Mouse (Mus musculus) embryonic facial prominence, embryonic 13.5 days (tissue): ENCODE results near the gene Smtnl1. TPM values are rescaled to one million over a fixed set of nuclear protein-coding genes. Genes with fewer than 3 reads are reported as not detected.

Experiments
- ATAC-seq: fragments of 200-750 bp; cut with Nextera tagmentation; 2 replicates; pipeline ENCODE4 v1.8.0; 2017; ENCODE audit warnings: low read depth; ENCODE audit not compliant: insufficient number of reproducible peaks, insufficient read depth, low FRiP score, low TSS enrichment
- H3K27ac ChIP-seq: fragments of 300-500 bp; sonication (generic); 2 replicates; pipeline ENCODE4 v1.5.1; 2015; ENCODE audit warnings: moderate library complexity, mild to moderate bottlenecking, inconsistent platforms
- H3K27me3 ChIP-seq: fragments of 300-500 bp; sonication (generic); 2 replicates; pipeline ENCODE4 v1.6.1; 2015; ENCODE audit warnings: mild to moderate bottlenecking, inconsistent platforms
- H3K36me3 ChIP-seq: fragments of 300-500 bp; sonication (generic); 2 replicates; pipeline ENCODE4 v1.6.1; 2015; ENCODE audit warnings: mild to moderate bottlenecking, inconsistent platforms
- H3K4me1 ChIP-seq: fragments of 300-500 bp; sonication (generic); 2 replicates; pipeline ENCODE4 v1.6.1; 2015; ENCODE audit warnings: inconsistent platforms
- H3K4me2 ChIP-seq: fragments of 300-500 bp; sonication (generic); 2 replicates; pipeline ENCODE4 v1.6.1; 2015; ENCODE audit warnings: moderate library complexity, mild to moderate bottlenecking, inconsistent platforms
- H3K4me3 ChIP-seq: fragments of 300-500 bp; sonication (generic); 2 replicates; pipeline ENCODE4 v1.5.1; 2015; ENCODE audit warnings: mild to moderate bottlenecking, inconsistent platforms
- H3K9ac ChIP-seq: fragments of 300-500 bp; sonication (generic); 2 replicates; pipeline ENCODE4 v1.6.1; 2015; ENCODE audit warnings: mild to moderate bottlenecking, inconsistent platforms
- H3K9me3 ChIP-seq: fragments of 300-500 bp; sonication (generic); 2 replicates; pipeline ENCODE4 v1.6.1; 2016; ENCODE audit warnings: inconsistent platforms
- WGBS: fragments of 180-500 bp; shearing (Covaris S2); methylation state at CpG from one replicate; pipeline ENCODE4 v1.1.7; 2015; ENCODE audit warnings: mixed read lengths; 5-methylcytosine and 5-hydroxymethylcytosine counted together
- polyA plus RNA-seq: library from polyadenylated mRNA; unstranded; fragments of >200 nt; fragmentation: Nextera tagmentation; extraction: Ambion mirVana; gene quantifications from 2 replicates; pipeline ENCODE4 v1.2.1, GENCODE M21; 2015

The Smtnl1 gene
- polyA plus RNA-seq, result 0.18 TPM in 1 of 2 replicates, not detected in the other

DNA sequence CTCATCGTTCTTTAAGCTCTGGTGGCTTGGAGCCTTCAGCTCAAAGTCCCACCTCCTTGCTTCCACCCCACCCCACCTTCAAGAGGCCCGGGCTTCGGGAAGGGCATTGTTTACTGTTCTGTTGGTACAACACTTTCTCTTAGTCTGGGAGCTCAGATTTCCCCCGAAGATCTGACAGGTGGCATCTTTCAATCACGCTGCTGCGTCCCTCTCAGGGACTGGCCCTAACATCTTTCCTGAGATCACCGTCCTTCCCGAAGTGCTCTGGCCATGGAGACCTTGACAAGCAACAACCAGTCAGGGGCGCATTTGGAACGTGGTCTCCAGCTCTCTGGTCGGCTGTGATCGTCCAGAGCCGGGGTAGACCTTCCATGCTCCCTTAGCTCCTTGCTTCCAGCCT is at the start of gene Smtnl1:
TSS of gene Smtnl1 (minus strand) at position 101 of the 400 bp plus-strand sequence.
- H3K4me2 ChIP-seq, result no peak within 1 kb of the TSS; the same call in 1 of the 2 replicates
- no peak within 1 kb of the TSS for H3K9ac ChIP-seq
- H3K27ac ChIP-seq, result 0 out of 2 replicates have a peak within 1 kb of the TSS, but pooled peaks have one; percentile 4
- H3K4me1 ChIP-seq, result peaks cover 10% of the 10 kb centered on the region
- no peaks in the 10 kb centered on the region for H3K9me3 ChIP-seq
- WGBS, result 58% methylated on average over 13 of the region's 13 CpGs
- no peaks in the 10 kb centered on the region; the same call in 1 of the 2 replicates for H3K27me3 ChIP-seq
- H3K36me3 ChIP-seq, result no peaks in the 10 kb centered on the region
- no peak within 1 kb of the TSS for H3K4me3 ChIP-seq
- ATAC-seq, result no peak

- Histone ChIP-seq H3K4me1 (peaks cover 22% of the 10 kb centered on the region), H3K4me3 (no peak overlapping the region), H3K9me3 (no peaks in the 10 kb centered on the region), H3K4me2 (no peak overlapping the region), H3K9ac (no peak overlapping the region), H3K27ac (no peak overlapping the region), H3K36me3 (no peaks in the 10 kb centered on the region), H3K27me3 (peaks cover 100% of the 10 kb centered on the region)
- ATAC-seq, result no peak
- whole genome bisulfite sequencing, result 71% methylated on average over 4 of the region's 4 CpGs
These were observed 48.2 kb upstream of the Smtnl1 start for GRCm38 (mm10) chr2:84870623-84871160.

GRCm38 (mm10) chr2:84868977-84869376 is 46.5 kb upstream of the Smtnl1 start:
- Histone ChIP-seq H3K4me2 (no peak overlapping the region), H3K27ac (no peak overlapping the region), H3K4me3 (no peak overlapping the region), H3K27me3 (peaks cover 93% of the 10 kb centered on the region), H3K9me3 (no peaks in the 10 kb centered on the region), H3K9ac (no peak overlapping the region), H3K4me1 (peaks cover 24% of the 10 kb centered on the region), H3K36me3 (no peaks in the 10 kb centered on the region)
- 65% methylated on average over 2 of the region's 2 CpGs for WGBS
- no peak for ATAC-seq

DNA sequence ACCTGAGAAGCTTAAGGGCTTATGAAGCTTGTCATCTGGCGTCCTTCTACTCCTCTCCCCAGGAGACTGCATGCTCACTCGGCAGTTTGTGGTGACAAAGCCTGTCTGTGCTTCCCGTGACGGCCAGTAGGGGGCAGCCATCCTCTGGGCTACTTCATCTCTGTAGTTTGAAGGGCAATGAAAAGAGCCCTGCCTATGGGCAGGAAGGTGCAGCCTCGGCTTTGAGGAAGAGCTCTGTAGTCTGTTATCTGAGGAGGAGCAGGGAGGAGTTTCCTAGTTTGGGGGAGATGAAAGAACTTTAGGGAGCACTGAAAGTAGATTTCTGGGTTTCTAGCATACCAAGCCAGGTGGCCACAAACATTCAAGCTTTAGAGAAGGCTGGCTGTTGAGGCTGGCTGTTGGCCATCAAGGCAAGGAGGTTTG is 46.1 kb upstream of the Smtnl1 start:
- Histone ChIP-seq H3K4me3 (no peak overlapping the region), H3K9ac (no peak overlapping the region), H3K36me3 (peaks cover under 1% of the 10 kb centered on the region; the same call in 1 of the 2 replicates), H3K9me3 (no peaks in the 10 kb centered on the region), H3K27ac (no peak overlapping the region), H3K27me3 (peaks cover 89% of the 10 kb centered on the region), H3K4me1 (peaks cover 24% of the 10 kb centered on the region), H3K4me2 (no peak overlapping the region)
- 7% methylated on average over 5 of the region's 5 CpGs for WGBS
- no peak for ATAC-seq

DNA sequence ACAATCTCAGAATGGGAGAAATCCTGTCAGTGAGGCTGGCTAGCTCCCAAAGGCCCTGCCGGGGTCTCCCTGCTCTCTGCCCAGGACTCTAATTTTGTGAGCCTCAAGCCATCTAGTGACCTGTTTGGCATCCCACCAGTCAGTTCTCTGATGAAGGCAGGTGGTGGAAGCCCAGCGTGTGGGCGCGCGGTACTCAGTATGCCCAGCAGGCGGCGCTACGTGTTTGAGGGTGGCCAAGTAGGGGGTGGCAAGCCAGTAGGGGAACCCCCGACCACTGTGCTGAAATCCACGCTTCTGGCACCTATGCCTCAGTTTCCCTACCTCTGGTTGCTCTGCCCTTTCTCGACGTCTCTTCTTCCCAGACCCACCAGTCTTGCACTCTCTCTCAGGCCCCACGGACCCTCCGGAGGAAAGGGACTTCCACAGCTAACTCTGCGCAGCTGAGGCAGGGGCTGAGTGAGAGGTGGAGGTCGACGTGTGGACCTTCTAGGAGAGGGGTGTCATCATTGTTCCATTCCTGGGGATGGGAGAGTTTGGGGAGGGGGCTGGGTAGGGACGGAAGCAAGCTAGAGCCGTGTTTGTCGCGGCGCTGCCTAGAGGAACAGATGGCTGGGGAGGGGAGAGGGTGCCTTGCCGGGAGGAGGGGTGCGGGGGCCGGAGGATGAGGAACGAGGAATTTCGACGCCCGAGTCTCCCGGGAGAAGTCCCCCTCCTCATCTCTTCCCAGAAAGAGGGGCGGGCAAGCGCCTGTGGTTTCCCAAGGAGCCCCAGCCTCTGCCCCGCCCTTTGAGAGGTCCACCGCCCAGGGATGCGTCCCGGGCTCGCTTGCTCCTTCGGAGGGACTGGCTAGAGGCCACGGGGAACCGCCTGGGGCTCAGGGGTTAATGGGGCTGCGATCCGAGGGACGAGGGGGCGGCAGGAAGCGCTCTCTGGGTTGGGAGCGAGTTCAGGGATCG is 43.4 kb upstream of the Smtnl1 start:
- no peak; the same call in 1 of the 2 replicates for ATAC-seq
- H3K27me3 ChIP-seq, result peaks cover 63% of the 10 kb centered on the region

GRCm38 (mm10) chr2:84862231-84862630 is 39.8 kb upstream of the Smtnl1 start:
- Histone ChIP-seq H3K27me3 (peaks cover 26% of the 10 kb centered on the region), H3K4me2 (no peak overlapping the region), H3K4me1 (peaks cover 12% of the 10 kb centered on the region), H3K9ac (no peak overlapping the region), H3K4me3 (no peak overlapping the region), H3K9me3 (no peaks in the 10 kb centered on the region), H3K36me3 (peaks cover 55% of the 10 kb centered on the region), H3K27ac (no peak overlapping the region)
- WGBS, result 83% methylated on average over 3 of the region's 3 CpGs
- no peak for ATAC-seq

More for the DNA sequence above, 43.4 kb upstream of the Smtnl1 start:
- peak overlapping the region; percentile 64 for H3K9ac ChIP-seq
- H3K36me3 ChIP-seq, result peaks cover 25% of the 10 kb centered on the region
- peak overlapping the region; percentile 76 for H3K4me2 ChIP-seq
- no peaks in the 10 kb centered on the region for H3K9me3 ChIP-seq
- H3K4me3 ChIP-seq, result peak overlapping the region; percentile 41
- WGBS, result 2% methylated on average over 47 of the region's 47 CpGs
- H3K27ac ChIP-seq, result no peak overlapping the region
- H3K4me1 ChIP-seq, result peaks cover 12% of the 10 kb centered on the region

- H3K9me3 ChIP-seq, result no peaks in the 10 kb centered on the region
- ATAC-seq, result no peak
- H3K4me2 ChIP-seq, result no peak overlapping the region
- H3K27me3 ChIP-seq, result peaks cover 18% of the 10 kb centered on the region
- no peak overlapping the region for H3K27ac ChIP-seq
- 88% methylated on average over 3 of the region's 3 CpGs for WGBS
- H3K36me3 ChIP-seq, result peaks cover 62% of the 10 kb centered on the region
- H3K9ac ChIP-seq, result no peak overlapping the region
- H3K4me3 ChIP-seq, result no peak overlapping the region
- H3K4me1 ChIP-seq, result peaks cover 10% of the 10 kb centered on the region
These were observed 39.0 kb upstream of the Smtnl1 start for GRCm38 (mm10) chr2:84861430-84861829.

DNA sequence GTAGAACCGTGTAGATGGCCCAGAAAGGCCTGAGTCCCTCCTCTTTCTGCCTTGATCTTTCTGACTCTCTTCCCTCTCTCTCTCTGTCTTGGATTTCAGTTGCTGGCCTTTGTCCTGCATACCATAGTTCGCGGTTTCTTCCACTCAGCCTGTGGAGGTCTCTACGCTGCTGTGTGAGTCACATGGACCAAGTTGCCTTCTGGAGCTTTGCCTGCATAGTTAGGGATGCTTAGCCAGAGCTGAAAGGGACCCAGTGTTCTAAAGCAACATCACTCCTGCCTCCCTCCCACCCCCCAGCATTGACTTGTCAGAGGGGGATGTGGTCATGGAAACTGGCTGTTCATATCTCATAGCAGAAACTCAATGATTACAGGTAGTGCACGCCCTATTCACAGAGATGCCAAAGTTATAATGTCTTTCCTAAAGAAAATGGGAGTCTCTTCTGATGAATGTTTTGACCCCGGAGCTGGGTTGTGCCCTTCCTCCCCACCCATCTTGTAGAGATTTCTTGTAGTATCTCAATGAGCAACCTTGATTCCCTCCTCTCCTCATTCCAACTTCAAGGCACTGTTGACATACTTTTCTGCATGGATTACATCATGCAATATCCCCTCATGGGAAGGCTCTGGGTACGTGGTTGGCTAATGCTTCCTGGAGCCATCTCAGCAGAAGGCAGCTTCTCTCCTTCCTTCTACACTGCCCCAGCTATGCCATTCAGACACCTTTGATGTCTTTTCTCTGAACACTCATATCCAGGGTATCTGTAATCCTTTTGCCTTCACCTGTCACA is 37.7 kb upstream of the Smtnl1 start:
- Histone ChIP-seq H3K27me3 (peaks cover 5% of the 10 kb centered on the region; the same call in 1 of the 2 replicates), H3K36me3 (peaks cover 65% of the 10 kb centered on the region), H3K9ac (no peak overlapping the region), H3K27ac (no peak overlapping the region), H3K4me1 (0 out of 2 replicates have a peak, but pooled peaks cover 1% of the 10 kb centered on the region), H3K4me2 (no peak overlapping the region), H3K4me3 (no peak overlapping the region), H3K9me3 (no peaks in the 10 kb centered on the region)
- ATAC-seq, result no peak
- WGBS, result 90% methylated on average over 7 of the region's 7 CpGs

- H3K9ac ChIP-seq, result no peak overlapping the region
- 96% methylated on average over 1 of the region's 1 CpGs for WGBS
- 0 out of 2 replicates have a peak, but pooled peaks cover 2% of the 10 kb centered on the region for H3K4me1 ChIP-seq
- no peak for ATAC-seq
- peaks cover 80% of the 10 kb centered on the region for H3K36me3 ChIP-seq
- H3K27me3 ChIP-seq, result no peaks in the 10 kb centered on the region
- H3K4me2 ChIP-seq, result no peak overlapping the region
- H3K27ac ChIP-seq, result no peak overlapping the region
- no peak overlapping the region for H3K4me3 ChIP-seq
- H3K9me3 ChIP-seq, result no peaks in the 10 kb centered on the region
These were observed 36.1 kb upstream of the Smtnl1 start for GRCm38 (mm10) chr2:84858551-84858950.

DNA sequence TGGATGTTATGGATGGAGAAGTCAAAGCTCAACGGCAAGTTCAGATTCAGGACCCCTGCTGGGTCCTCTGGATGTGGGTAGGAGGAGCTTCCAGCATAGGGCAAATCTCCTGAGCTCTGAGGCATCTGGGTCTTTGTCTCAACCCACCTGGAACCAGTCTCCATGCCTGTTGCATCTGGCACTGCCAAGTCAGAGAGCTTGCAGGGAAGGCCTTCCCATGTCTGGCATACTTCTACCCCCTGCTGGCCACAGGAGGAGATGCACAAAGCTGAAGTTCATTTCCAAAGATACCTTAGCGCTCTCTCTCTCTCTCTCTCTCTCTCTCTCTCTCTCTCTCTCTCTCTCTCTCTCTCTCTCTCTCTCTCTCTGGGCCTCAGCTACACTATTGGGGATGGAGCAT is 33.3 kb upstream of the Smtnl1 start:
- Histone ChIP-seq H3K27ac (no peak overlapping the region), H3K4me3 (no peak overlapping the region), H3K9ac (no peak overlapping the region), H3K4me1 (peaks cover 9% of the 10 kb centered on the region; the same call in 1 of the 2 replicates), H3K9me3 (no peaks in the 10 kb centered on the region), H3K36me3 (peaks cover 62% of the 10 kb centered on the region), H3K27me3 (no peaks in the 10 kb centered on the region), H3K4me2 (no peak overlapping the region)
- 0 out of 2 replicates have a peak, but pooled peaks have one; percentile 57 for ATAC-seq
- WGBS, result 60% methylated on average over 2 of the region's 2 CpGs
